Mouse (Mus musculus): ENCODE measurements around the gene Map3k9.

DNA sequence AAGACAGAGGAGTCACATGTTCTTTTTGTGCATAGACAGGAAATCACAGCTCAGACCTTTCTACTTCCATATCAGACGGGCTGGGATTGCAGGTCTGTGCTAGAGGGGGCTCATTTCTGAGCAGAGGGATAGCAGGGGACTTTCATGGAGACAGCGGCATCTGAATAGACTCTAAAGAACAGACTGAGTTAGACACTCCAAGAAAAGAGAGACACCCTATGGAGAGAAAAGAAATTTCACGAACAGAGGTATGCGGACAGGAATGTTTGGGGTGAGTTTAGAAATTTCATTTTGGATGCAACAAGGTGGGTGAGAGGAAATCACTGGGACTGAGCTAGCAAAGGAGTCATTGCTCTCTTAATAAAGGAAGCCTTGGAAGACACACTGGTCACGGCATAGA, 93.1 kb downstream of the Map3k9 start:
- TF ChIP-seq CTCF (IDR thresholded peaks at IDR 0.05), result no peak
- no peak for TF ChIP-seq EP300 (IDR thresholded peaks at IDR 0.05)

All from lung, postnatal 0 days (tissue).